Mouse (Mus musculus) testis, adult 2 months (tissue): ENCODE data around the gene Dnajb8.
A peak's percentile ranks its signal among the peaks of the same experiment; 100 is the strongest.

ENCODE experiments used
- CTCF ChIP-seq: fragments of 200-500 bp; IDR thresholded peaks from 2 replicates; pipeline ENCODE4 v1.5.1; 2012; ENCODE audit warnings: low read depth, mild to moderate bottlenecking, inconsistent platforms, low read length, moderate library complexity; ENCODE audit not compliant: control insufficient read depth, insufficient read depth, insufficient replicate concordance
- POLR2A ChIP-seq: fragments of 200-500 bp; IDR thresholded peaks from 2 replicates; pipeline ENCODE4 v1.6.1; 2012; ENCODE audit warnings: low read depth, mild to moderate bottlenecking, inconsistent platforms, low read length, moderate library complexity; ENCODE audit not compliant: control insufficient read depth

DNA sequence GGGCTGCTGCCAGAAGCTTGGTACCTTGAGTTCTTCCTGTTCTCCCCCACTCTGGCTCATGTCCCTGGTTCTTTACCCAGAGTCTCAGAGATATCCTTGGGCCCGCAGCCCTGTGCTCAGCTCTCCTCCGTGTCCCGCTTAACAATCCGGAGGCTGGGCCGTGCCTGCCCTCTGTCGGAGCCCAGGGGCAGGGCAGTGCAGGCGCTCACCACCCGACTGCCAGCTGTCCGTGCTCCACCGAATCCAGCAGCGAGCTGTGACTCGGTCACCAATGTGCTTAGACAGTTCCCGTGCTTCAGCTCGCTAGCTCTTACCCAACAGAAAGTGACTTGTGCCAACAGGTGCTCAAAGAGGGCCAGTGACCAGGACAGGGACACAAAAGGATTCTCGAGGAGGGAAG, 20.5 kb downstream of the Dnajb8 start:
- TF ChIP-seq CTCF (peak; percentile 54; the same call in 1 of the 2 replicates), POLR2A (no peak)
